Mouse (Mus musculus) liver, postnatal 0 days (tissue): ENCODE measurements around the gene Emc9. TPM values are rescaled to one million over a fixed set of nuclear protein-coding genes. Genes with fewer than 3 reads are reported as not detected.
A peak's percentile ranks its signal among the peaks of the same experiment; 100 is the strongest.

Source experiments
- ATAC-seq: fragments of 200-750 bp; cut with Nextera tagmentation; 2 replicates; pipeline ENCODE4 v1.8.0; 2017; ENCODE audit warnings: mild to moderate bottlenecking, moderate library complexity
- DNase-seq: peaks from one replicate; pipeline ENCODE4 v3.0.0-alpha.2; 2016
- H3K27ac ChIP-seq: fragments of 300-500 bp; sonication (generic); 2 replicates; pipeline ENCODE4 v1.5.1; 2014; ENCODE audit warnings: antibody characterized with exemption, moderate library complexity, mild to moderate bottlenecking, low read depth
- H3K27me3 ChIP-seq: fragments of 300-500 bp; sonication (generic); 2 replicates; pipeline ENCODE4 v1.6.1; 2014; ENCODE audit warnings: low read length, control low read depth, mixed read lengths; ENCODE audit not compliant: insufficient read depth
- H3K36me3 ChIP-seq: fragments of 300-500 bp; sonication (generic); replicated peaks from 2 replicates; pipeline ENCODE4 v1.6.1; 2014; ENCODE audit warnings: mild to moderate bottlenecking, control low read depth, low read length, moderate library complexity, mixed read lengths; ENCODE audit not compliant: insufficient read depth
- H3K4me1 ChIP-seq: fragments of 300-500 bp; sonication (generic); 2 replicates; pipeline ENCODE4 v1.6.1; 2014; ENCODE audit warnings: antibody characterized with exemption, mild to moderate bottlenecking, control low read depth; ENCODE audit not compliant: insufficient read depth
- H3K4me2 ChIP-seq: fragments of 300-500 bp; sonication (generic); 2 replicates; pipeline ENCODE4 v1.6.1; 2014; ENCODE audit warnings: low read depth, mild to moderate bottlenecking, low read length, moderate library complexity, mixed read lengths
- H3K4me3 ChIP-seq: fragments of 300-500 bp; sonication (generic); 2 replicates; pipeline ENCODE4 v1.5.1; 2014; ENCODE audit warnings: low read depth, low read length
- H3K9ac ChIP-seq: fragments of 300-500 bp; sonication (generic); replicated peaks from 2 replicates; pipeline ENCODE4 v1.6.1; 2014; ENCODE audit warnings: mild to moderate bottlenecking, moderate library complexity
- H3K9me3 ChIP-seq: fragments of 300-500 bp; sonication (generic); 2 replicates; pipeline ENCODE4 v1.6.1; 2016; ENCODE audit warnings: mild to moderate bottlenecking, control low read depth, low read length, mixed read lengths
- CTCF ChIP-seq: sonication (generic); IDR thresholded peaks from 2 replicates; pipeline ENCODE4 v1.5.1; 2016; ENCODE audit warnings: antibody characterized with exemption, low read depth
- EP300 ChIP-seq: IDR thresholded peaks from 2 replicates; pipeline ENCODE4 v1.6.1; 2016; ENCODE audit warnings: antibody characterized with exemption, low read depth, mild to moderate bottlenecking
- WGBS: fragments of 180-500 bp; shearing (Covaris S2); extraction: QIAGEN DNeasy Blood & Tissue Kit; methylation state at CpG from one replicate; pipeline ENCODE4 v1.1.7; 2014; ENCODE audit not compliant: insufficient replicate concordance; 5-methylcytosine and 5-hydroxymethylcytosine counted together
- polyA plus RNA-seq: library from polyadenylated mRNA; unstranded; fragments of >200 nt; fragmentation: Nextera tagmentation; extraction: Ambion mirVana; gene quantifications from 2 replicates; pipeline ENCODE4 v1.2.1, GENCODE M21; 2015

Emc9 gene
- polyA plus RNA-seq, 1 experiment from 2014 or later: 17.3 TPM

- no peak for ATAC-seq
- H3K27me3 ChIP-seq: no peaks in the 10 kb centered on the region
- H3K9ac ChIP-seq: peak overlapping the region; percentile 96
- H3K4me3 ChIP-seq: peak overlapping the region; percentile 78
- TF ChIP-seq CTCF (no peak), EP300 (no peak)
- WGBS: 83% methylated on average over 11 of the region's 11 CpGs
- peaks cover 80% of the 10 kb centered on the region for H3K36me3 ChIP-seq
- peak overlapping the region; percentile 99 for H3K27ac ChIP-seq
- DNase-seq: no peak
- peaks cover 36% of the 10 kb centered on the region for H3K4me1 ChIP-seq
- no peaks in the 10 kb centered on the region for H3K9me3 ChIP-seq
- peak overlapping the region; percentile 75 for H3K4me2 ChIP-seq
Observed at GRCm38 (mm10) chr14:55604823-55605222, 19.7 kb upstream of the Emc9 start.

DNA sequence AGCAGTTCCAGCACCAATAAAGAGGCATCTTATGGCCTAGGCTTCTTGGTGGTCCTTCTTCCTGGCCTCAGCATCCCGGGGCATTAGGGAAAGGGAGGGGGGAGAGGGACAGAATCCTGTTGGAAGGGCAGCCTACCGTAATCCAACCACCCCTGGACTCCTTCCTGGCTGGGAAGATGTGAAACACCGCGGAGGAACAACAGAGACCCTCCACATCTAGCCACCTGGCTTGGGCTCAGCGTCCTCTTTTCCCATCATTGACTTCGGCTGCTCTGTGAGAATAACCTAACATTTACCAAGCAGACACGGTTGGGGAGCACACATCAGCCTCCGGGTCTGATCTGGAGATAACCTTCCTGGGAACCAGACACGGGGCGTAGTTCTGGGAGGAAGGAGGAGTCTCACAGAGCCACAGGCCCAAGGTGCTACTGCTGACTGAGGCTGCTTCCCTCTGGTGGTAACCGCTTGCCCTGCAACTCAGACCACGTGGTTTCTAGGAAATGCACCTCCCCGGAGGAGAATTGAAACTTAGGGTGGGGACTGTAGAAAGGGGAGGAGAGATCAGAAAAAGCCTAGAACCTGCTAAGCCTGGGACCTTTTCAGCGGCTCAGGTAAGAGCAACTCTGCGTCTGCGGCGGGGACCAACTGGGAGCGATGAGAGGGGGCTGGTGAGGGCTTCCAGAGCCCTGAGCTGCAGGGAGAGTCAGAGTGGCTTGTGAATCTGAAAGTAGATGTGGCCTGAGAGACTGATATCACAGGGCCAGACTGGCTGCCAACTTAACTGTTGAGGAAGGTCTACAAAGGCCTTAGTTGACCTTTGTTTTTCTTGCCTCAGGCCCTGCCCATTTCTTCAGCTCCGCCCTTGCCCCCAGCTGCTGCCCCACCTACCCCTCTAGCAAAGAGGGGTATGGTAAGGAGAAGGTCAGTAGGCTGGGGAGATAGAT lies 18.8 kb upstream of the Emc9 start:
- 8% methylated on average over 19 of the region's 19 CpGs for WGBS
- TF ChIP-seq CTCF: peak; percentile 99
- TF ChIP-seq EP300: peak; percentile 88; the same call in 1 of the 2 replicates
- Histone ChIP-seq H3K27me3 (no peaks in the 10 kb centered on the region), H3K4me1 (peaks cover 36% of the 10 kb centered on the region), H3K9me3 (no peaks in the 10 kb centered on the region), H3K4me3 (peak overlapping the region; percentile 78), H3K4me2 (peak overlapping the region; percentile 75), H3K27ac (peak overlapping the region; percentile 99), H3K9ac (peak overlapping the region; percentile 96), H3K36me3 (peaks cover 80% of the 10 kb centered on the region)
- peak; percentile 95 for DNase-seq
- peak; percentile 96 for ATAC-seq

- Histone ChIP-seq H3K27ac (peak within 1 kb of the TSS; percentile 99), H3K36me3 (peaks cover 80% of the 10 kb centered on the region), H3K9me3 (no peaks in the 10 kb centered on the region), H3K4me2 (peak within 1 kb of the TSS; percentile 75), H3K27me3 (no peaks in the 10 kb centered on the region), H3K4me3 (peak within 1 kb of the TSS; percentile 78), H3K4me1 (peaks cover 36% of the 10 kb centered on the region), H3K9ac (peak within 1 kb of the TSS; percentile 96)
- TF ChIP-seq EP300 (no peak), CTCF (no peak)
- WGBS: 67% methylated on average over 7 of the region's 7 CpGs
- no peak for ATAC-seq
- no peak for DNase-seq
Observed at GRCm38 (mm10) chr14:55603271-55603632, 18.1 kb upstream of the Emc9 start, which contains the start of gene Irf9. TSS of gene Irf9 (plus strand) at chr14:55603571.

- no peak for ATAC-seq
- WGBS: 92% methylated on average over 21 of the region's 21 CpGs
- Histone ChIP-seq H3K36me3 (peaks cover 87% of the 10 kb centered on the region), H3K27ac (no peak overlapping the region), H3K4me2 (no peak overlapping the region), H3K9me3 (no peaks in the 10 kb centered on the region), H3K27me3 (no peaks in the 10 kb centered on the region), H3K9ac (no peak overlapping the region), H3K4me1 (peaks cover 13% of the 10 kb centered on the region; the same call in 1 of the 2 replicates), H3K4me3 (no peak overlapping the region)
- TF ChIP-seq CTCF (no peak), EP300 (no peak)
- no peak for DNase-seq
Observed at GRCm38 (mm10) chr14:55598521-55599390, 13.7 kb upstream of the Emc9 start.

DNA sequence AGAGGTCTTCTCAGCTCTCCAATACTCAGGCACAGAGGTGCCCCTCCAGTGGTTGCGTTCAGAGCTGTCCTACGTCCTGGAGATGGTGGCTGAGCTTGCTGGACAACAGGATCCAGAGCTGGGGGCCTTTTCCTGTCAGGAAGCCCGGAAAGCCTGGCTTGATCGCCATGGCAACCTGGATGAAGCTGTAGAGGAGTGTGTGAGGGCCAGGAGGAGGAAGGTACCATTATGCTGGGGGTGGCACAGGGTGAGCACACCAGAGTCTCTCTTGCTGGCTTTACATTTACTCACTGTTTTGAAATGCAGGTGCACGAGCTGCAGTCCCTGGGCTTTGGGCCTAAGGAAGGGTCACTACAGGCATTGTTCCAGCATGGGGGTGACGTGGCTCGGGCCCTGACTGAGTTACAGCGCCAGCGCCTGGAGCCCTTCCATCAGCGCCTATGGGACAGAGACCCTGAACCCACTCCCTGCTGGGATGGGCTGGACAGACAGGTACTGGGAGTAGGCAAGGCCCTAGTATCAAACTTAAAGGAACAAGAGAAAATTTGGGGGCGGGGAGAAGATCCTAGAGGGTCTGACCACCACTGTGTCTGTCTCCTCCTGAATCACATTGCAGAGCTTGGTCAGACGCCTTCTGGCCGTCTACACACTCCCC lies 11.1 kb upstream of the Emc9 start:
- 83% methylated on average over 13 of the region's 13 CpGs for WGBS
- Histone ChIP-seq H3K9ac (no peak overlapping the region), H3K9me3 (no peaks in the 10 kb centered on the region), H3K27ac (no peak overlapping the region), H3K4me2 (no peak overlapping the region), H3K4me1 (peaks cover 9% of the 10 kb centered on the region), H3K27me3 (no peaks in the 10 kb centered on the region), H3K4me3 (no peak overlapping the region), H3K36me3 (peaks cover 64% of the 10 kb centered on the region)
- no peak for ATAC-seq
- TF ChIP-seq EP300: no peak
- TF ChIP-seq CTCF: no peak
- no peak for DNase-seq

DNA sequence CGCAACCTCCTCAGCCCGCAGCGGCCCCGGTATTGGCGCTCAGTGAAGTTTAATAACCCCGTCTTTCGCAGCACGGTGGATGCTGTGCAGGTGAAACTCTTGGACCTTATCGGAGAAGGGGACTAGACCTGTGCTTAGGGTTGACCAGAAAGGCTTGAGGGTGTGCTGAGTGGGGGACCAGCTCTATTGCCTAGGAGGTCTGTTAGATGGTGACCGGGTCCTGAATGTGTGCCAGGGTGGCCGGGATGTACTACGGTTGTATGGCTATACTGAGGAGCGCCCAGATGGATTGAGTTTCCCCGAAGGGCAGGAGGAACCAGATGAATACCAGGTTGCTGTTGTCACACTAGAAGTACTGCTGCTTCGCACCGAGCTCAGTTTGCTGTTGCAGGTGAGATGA lies 7.1 kb upstream of the Emc9 start:
- Histone ChIP-seq H3K9ac (peak overlapping the region; percentile 94), H3K4me3 (peak overlapping the region; percentile 97), H3K36me3 (peaks cover 42% of the 10 kb centered on the region), H3K9me3 (no peaks in the 10 kb centered on the region), H3K27ac (peak overlapping the region; percentile 97), H3K4me2 (peak overlapping the region; percentile 92), H3K4me1 (peaks cover 20% of the 10 kb centered on the region), H3K27me3 (no peaks in the 10 kb centered on the region)
- ATAC-seq (no peak), DNase-seq (peak; percentile 33)
- no peak for TF ChIP-seq CTCF
- TF ChIP-seq EP300: no peak
- 3% methylated on average over 16 of the region's 16 CpGs for WGBS
